Mouse (Mus musculus) ES-Bruce4 (cell line): ENCODE measurements around the gene Slc7a8.
A peak's percentile ranks its signal among the peaks of the same experiment; 100 is the strongest.

Experiments
- CTCF ChIP-seq: IDR thresholded peaks from one replicate; pipeline ENCODE4 v1.8.1; 2011; ENCODE audit warnings: low read depth, low read length
- POLR2A ChIP-seq: IDR thresholded peaks from one replicate; pipeline ENCODE4 v1.8.1; 2011; ENCODE audit warnings: low read length; ENCODE audit not compliant: insufficient read depth

GRCm38 (mm10) chr14:54799686-54800085 lies 17.9 kb upstream of the Slc7a8 start:
- TF ChIP-seq POLR2A (no peak), CTCF (peak; percentile 17)
